Mouse (Mus musculus) hindbrain, embryonic 13.5 days (tissue): ENCODE measurements around the gene Babam2. TPM values are rescaled to one million over a fixed set of nuclear protein-coding genes. Genes with fewer than 3 reads are reported as not detected.
A peak's percentile ranks its signal among the peaks of the same experiment; 100 is the strongest.

Source experiments
- ATAC-seq: fragments of 200-750 bp; cut with Nextera tagmentation; 2 replicates; pipeline ENCODE4 v1.8.0; 2017; ENCODE audit warnings: moderate TSS enrichment; ENCODE audit not compliant: low FRiP score
- H3K27ac ChIP-seq: fragments of 300-500 bp; sonication (generic); 2 replicates; pipeline ENCODE4 v1.5.1; 2015; ENCODE audit warnings: inconsistent platforms, mild to moderate bottlenecking, moderate library complexity
- H3K27me3 ChIP-seq: fragments of 300-500 bp; sonication (generic); 2 replicates; pipeline ENCODE4 v1.6.1; 2015; ENCODE audit warnings: mild to moderate bottlenecking, inconsistent platforms
- H3K36me3 ChIP-seq: fragments of 300-500 bp; sonication (generic); 2 replicates; pipeline ENCODE4 v1.6.1; 2015; ENCODE audit warnings: mild to moderate bottlenecking, inconsistent platforms
- H3K4me1 ChIP-seq: fragments of 300-500 bp; sonication (generic); replicated peaks from 2 replicates; pipeline ENCODE4 v1.6.1; 2015; ENCODE audit warnings: inconsistent platforms
- H3K4me2 ChIP-seq: fragments of 300-500 bp; sonication (generic); 2 replicates; pipeline ENCODE4 v1.6.1; 2015; ENCODE audit warnings: inconsistent platforms, mild to moderate bottlenecking, moderate library complexity
- H3K4me3 ChIP-seq: fragments of 300-500 bp; sonication (generic); 2 replicates; pipeline ENCODE4 v1.5.1; 2015; ENCODE audit warnings: mild to moderate bottlenecking, inconsistent platforms
- H3K9ac ChIP-seq: fragments of 300-500 bp; sonication (generic); 2 replicates; pipeline ENCODE4 v1.6.1; 2015; ENCODE audit warnings: mild to moderate bottlenecking, inconsistent platforms
- H3K9me3 ChIP-seq: fragments of 300-500 bp; sonication (generic); 2 replicates; pipeline ENCODE4 v1.6.1; 2016; ENCODE audit warnings: inconsistent platforms
- WGBS: fragments of 180-500 bp; shearing (Covaris S2); methylation state at CpG from one replicate; pipeline ENCODE4 v1.1.7; 2015; 5-methylcytosine and 5-hydroxymethylcytosine counted together
- polyA plus RNA-seq: library from polyadenylated mRNA; unstranded; fragments of >200 nt; fragmentation: Nextera tagmentation; extraction: Ambion mirVana; gene quantifications from 2 replicates; pipeline ENCODE4 v1.2.1, GENCODE M21; 2015

Babam2 gene
- polyA plus RNA-seq, 1 experiment from 2014 or later = 58.4 TPM

GRCm38 (mm10) chr5:31908818-31909217 lies 211.3 kb downstream of the Babam2 start:
- WGBS = 90% methylated on average over 2 of the region's 2 CpGs
- Histone ChIP-seq H3K27ac (no peak overlapping the region), H3K9me3 (no peaks in the 10 kb centered on the region), H3K9ac (no peak overlapping the region), H3K36me3 (no peaks in the 10 kb centered on the region), H3K27me3 (no peaks in the 10 kb centered on the region), H3K4me1 (no peaks in the 10 kb centered on the region), H3K4me3 (no peak overlapping the region), H3K4me2 (no peak overlapping the region)
- no peak for ATAC-seq

GRCm38 (mm10) chr5:31916241-31916640 lies 218.8 kb downstream of the Babam2 start:
- H3K4me2 ChIP-seq = no peak overlapping the region
- WGBS = 87% methylated on average over 7 of the region's 7 CpGs

GRCm38 (mm10) chr5:31918566-31918965 lies 221.1 kb downstream of the Babam2 start:
- no peaks in the 10 kb centered on the region for H3K36me3 ChIP-seq
- H3K9ac ChIP-seq = no peak overlapping the region
- WGBS = 93% methylated on average over 4 of the region's 4 CpGs
- no peak overlapping the region for H3K4me2 ChIP-seq
- H3K27me3 ChIP-seq = no peaks in the 10 kb centered on the region
- H3K4me3 ChIP-seq = no peak overlapping the region
- no peak for ATAC-seq
- H3K4me1 ChIP-seq = no peaks in the 10 kb centered on the region
- no peaks in the 10 kb centered on the region for H3K9me3 ChIP-seq
- no peak overlapping the region for H3K27ac ChIP-seq

More at GRCm38 (mm10) chr5:31916241-31916640, 218.8 kb downstream of the Babam2 start:
- H3K4me3 ChIP-seq = no peak overlapping the region
- no peaks in the 10 kb centered on the region for H3K36me3 ChIP-seq
- no peaks in the 10 kb centered on the region for H3K9me3 ChIP-seq
- H3K27ac ChIP-seq = no peak overlapping the region
- H3K9ac ChIP-seq = no peak overlapping the region
- H3K27me3 ChIP-seq = no peaks in the 10 kb centered on the region
- ATAC-seq = no peak
- no peaks in the 10 kb centered on the region for H3K4me1 ChIP-seq

- H3K27ac ChIP-seq = no peak overlapping the region
- H3K36me3 ChIP-seq = no peaks in the 10 kb centered on the region
- ATAC-seq = no peak
- no peak overlapping the region for H3K9ac ChIP-seq
- no peaks in the 10 kb centered on the region for H3K9me3 ChIP-seq
- no peak overlapping the region for H3K4me2 ChIP-seq
- no peaks in the 10 kb centered on the region for H3K27me3 ChIP-seq
- no peaks in the 10 kb centered on the region for H3K4me1 ChIP-seq
- no peak overlapping the region for H3K4me3 ChIP-seq
Measured at GRCm38 (mm10) chr5:31920129-31920528, 222.6 kb downstream of the Babam2 start.

DNA sequence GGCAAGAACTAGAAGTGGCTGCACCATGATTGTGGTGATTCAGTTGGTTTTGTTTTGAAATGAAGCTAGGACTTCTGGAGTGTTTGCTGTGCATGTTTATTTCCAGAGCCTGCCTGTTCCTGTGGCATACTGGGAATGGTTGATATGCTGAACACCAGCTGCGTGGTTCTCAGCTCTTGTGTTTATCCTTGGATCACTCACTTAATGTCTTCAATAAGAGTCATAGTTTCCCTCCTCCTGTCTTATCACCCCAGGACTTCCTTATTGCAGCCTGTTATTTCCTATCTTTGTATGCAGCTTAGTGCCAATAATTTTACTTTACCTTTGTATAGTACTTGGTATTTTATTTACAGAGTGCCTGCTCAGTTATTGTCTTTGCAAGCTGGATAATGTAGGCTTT lies 223.4 kb downstream of the Babam2 start:
- Histone ChIP-seq H3K4me1 (no peaks in the 10 kb centered on the region), H3K27me3 (no peaks in the 10 kb centered on the region), H3K4me3 (no peak overlapping the region), H3K9ac (no peak overlapping the region), H3K27ac (no peak overlapping the region), H3K4me2 (no peak overlapping the region), H3K9me3 (no peaks in the 10 kb centered on the region), H3K36me3 (no peaks in the 10 kb centered on the region)
- ATAC-seq = no peak
- 96% methylated on average over 1 of the region's 1 CpGs for WGBS

DNA sequence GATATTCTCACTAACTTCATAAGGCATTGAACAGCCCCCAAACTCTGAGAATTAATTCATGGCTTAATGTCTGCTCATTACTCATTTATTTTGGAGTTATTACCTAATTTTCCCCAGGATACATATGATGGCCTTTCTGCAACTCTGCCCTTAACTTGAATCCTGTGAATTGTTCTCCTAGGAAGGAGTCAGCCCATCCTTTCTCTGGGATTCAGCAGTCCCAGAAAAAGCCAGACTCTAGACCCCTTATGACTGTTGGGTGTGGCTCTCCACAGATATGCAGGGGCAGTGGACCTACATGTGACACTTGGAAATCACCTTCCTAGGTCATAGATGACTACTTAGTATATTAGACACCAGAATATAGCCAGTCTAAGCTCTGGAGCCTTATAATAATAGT lies 226.6 kb downstream of the Babam2 start:
- Histone ChIP-seq H3K27me3 (no peaks in the 10 kb centered on the region), H3K4me3 (no peak overlapping the region), H3K9ac (no peak overlapping the region), H3K36me3 (no peaks in the 10 kb centered on the region), H3K4me2 (no peak overlapping the region), H3K4me1 (no peaks in the 10 kb centered on the region), H3K27ac (no peak overlapping the region), H3K9me3 (no peaks in the 10 kb centered on the region)
- ATAC-seq = no peak

DNA sequence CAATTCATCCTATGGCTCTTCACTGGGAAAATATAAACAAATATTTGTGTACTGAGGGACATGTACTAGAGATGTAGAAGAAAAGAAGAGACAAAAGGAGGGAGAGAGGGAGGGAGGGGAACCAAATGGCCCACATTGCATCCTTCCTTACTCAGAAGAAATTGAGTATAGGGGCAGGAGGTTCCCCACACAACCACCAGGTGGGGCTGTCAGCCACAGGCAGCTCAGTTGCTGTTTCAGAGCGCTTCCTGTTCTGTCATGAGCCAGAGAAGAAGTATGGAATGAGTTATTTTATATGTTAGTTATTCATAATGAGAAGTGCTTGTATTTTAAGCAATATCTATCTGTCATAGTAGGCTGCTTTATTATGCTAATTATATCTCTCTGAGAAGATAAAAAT lies 229.1 kb downstream of the Babam2 start:
- no peaks in the 10 kb centered on the region for H3K36me3 ChIP-seq
- no peak overlapping the region for H3K27ac ChIP-seq
- no peak overlapping the region for H3K9ac ChIP-seq
- no peak overlapping the region for H3K4me2 ChIP-seq
- no peak overlapping the region for H3K4me3 ChIP-seq
- 88% methylated on average over 1 of the region's 1 CpGs for WGBS
- H3K9me3 ChIP-seq = no peaks in the 10 kb centered on the region
- H3K4me1 ChIP-seq = no peaks in the 10 kb centered on the region
- no peaks in the 10 kb centered on the region for H3K27me3 ChIP-seq
- no peak for ATAC-seq

DNA sequence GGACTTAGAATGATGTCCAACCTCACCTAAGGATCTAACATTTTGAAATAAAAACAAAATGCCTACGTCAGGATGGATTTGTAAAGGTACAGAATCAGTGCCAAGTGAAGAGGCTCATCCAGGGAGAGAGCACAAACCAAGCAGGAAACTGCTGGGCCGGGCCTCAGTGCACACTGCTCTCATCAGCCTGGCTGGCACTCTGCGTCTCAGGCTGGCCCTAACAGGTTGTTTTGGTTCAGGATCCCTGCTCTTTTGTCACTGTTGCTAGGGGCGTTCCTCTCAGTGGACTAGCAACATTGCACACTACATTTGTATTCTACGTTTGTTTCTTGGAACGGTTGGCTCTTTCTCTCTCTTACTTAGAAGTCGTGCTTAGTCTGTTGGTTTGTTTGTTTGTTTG lies 231.5 kb downstream of the Babam2 start:
- 52% methylated on average over 7 of the region's 7 CpGs for WGBS
- ATAC-seq = 0 out of 2 replicates have a peak, but pooled peaks have one; percentile 36
- no peaks in the 10 kb centered on the region for H3K4me1 ChIP-seq
- no peak overlapping the region for H3K4me2 ChIP-seq
- H3K36me3 ChIP-seq = no peaks in the 10 kb centered on the region
- no peak overlapping the region for H3K4me3 ChIP-seq
- H3K27ac ChIP-seq = no peak overlapping the region
- H3K27me3 ChIP-seq = no peaks in the 10 kb centered on the region
- H3K9me3 ChIP-seq = no peaks in the 10 kb centered on the region
- H3K9ac ChIP-seq = no peak overlapping the region

DNA sequence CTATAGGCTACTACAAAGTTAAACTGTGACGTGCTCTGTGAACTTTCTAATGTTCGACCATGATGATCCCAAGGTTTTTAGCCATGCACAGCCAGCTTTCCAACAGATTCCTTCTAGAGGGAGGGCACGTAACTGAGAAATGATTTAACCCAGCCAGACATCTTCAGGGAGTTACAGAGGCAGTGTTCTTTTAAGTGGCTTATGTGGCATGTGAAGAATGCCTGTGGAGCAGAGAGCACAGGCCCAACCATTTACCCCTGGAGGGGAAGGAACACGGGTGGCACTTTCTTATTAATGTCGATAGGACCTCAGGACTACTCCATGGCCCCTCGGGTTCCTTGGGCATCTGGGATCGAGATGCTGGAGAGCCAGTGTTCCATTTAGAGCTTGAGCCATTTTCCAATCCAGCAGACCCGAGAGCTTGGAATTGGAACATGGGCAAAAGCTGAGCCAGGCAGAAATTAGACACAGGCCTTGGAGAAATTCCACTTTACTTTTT lies 233.7 kb downstream of the Babam2 start:
- H3K27ac ChIP-seq = no peak overlapping the region
- H3K4me3 ChIP-seq = no peak overlapping the region
- H3K27me3 ChIP-seq = no peaks in the 10 kb centered on the region
- 88% methylated on average over 8 of the region's 8 CpGs for WGBS
- no peaks in the 10 kb centered on the region for H3K4me1 ChIP-seq
- H3K9me3 ChIP-seq = no peaks in the 10 kb centered on the region
- no peak overlapping the region for H3K4me2 ChIP-seq
- no peak overlapping the region for H3K9ac ChIP-seq
- ATAC-seq = no peak
- H3K36me3 ChIP-seq = no peaks in the 10 kb centered on the region

DNA sequence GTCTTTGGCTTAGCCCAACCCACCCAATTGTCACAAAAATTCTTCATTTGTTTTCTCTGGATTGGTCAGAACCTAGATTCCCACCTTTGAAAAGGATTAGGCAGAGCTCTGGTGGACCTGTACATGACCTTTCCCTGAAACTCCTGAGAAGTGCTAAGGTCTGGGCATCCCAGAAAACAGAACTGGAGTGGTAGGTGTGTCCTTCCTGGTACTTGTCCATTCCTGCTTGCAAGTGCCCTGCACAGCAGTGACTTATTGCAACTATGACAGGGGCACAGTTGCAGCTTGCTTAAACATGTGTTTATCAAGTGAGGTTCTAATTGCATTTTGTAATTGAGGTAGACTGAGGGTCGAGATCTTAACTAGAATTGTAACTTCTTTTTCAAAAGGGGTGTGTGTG lies 234.2 kb downstream of the Babam2 start:
- no peaks in the 10 kb centered on the region for H3K36me3 ChIP-seq
- no peaks in the 10 kb centered on the region for H3K4me1 ChIP-seq
- no peak for ATAC-seq
- no peaks in the 10 kb centered on the region for H3K9me3 ChIP-seq
- WGBS = 88% methylated on average over 1 of the region's 1 CpGs
- no peak overlapping the region for H3K4me3 ChIP-seq
- H3K9ac ChIP-seq = no peak overlapping the region
- H3K27me3 ChIP-seq = no peaks in the 10 kb centered on the region
- H3K27ac ChIP-seq = no peak overlapping the region
- no peak overlapping the region for H3K4me2 ChIP-seq

- Histone ChIP-seq H3K9me3 (no peaks in the 10 kb centered on the region), H3K9ac (no peak overlapping the region), H3K36me3 (no peaks in the 10 kb centered on the region), H3K4me3 (no peak overlapping the region), H3K27ac (no peak overlapping the region), H3K4me2 (no peak overlapping the region), H3K27me3 (no peaks in the 10 kb centered on the region), H3K4me1 (no peaks in the 10 kb centered on the region)
- WGBS = 97% methylated on average over 6 of the region's 6 CpGs
- no peak for ATAC-seq
Measured at GRCm38 (mm10) chr5:31933296-31933695, 235.8 kb downstream of the Babam2 start.

- no peak overlapping the region for H3K4me2 ChIP-seq
- no peaks in the 10 kb centered on the region for H3K36me3 ChIP-seq
- H3K27ac ChIP-seq = no peak overlapping the region
- no peaks in the 10 kb centered on the region for H3K4me1 ChIP-seq
- H3K4me3 ChIP-seq = no peak overlapping the region
- ATAC-seq = no peak
- no peaks in the 10 kb centered on the region for H3K9me3 ChIP-seq
- H3K27me3 ChIP-seq = no peaks in the 10 kb centered on the region
- 88% methylated on average over 3 of the region's 3 CpGs for WGBS
- no peak overlapping the region for H3K9ac ChIP-seq
Measured at GRCm38 (mm10) chr5:31934397-31934796, 236.9 kb downstream of the Babam2 start.

GRCm38 (mm10) chr5:31935936-31936335 lies 238.5 kb downstream of the Babam2 start:
- H3K27ac ChIP-seq = no peak overlapping the region
- H3K4me1 ChIP-seq = no peaks in the 10 kb centered on the region
- 89% methylated on average over 3 of the region's 3 CpGs for WGBS
- H3K4me3 ChIP-seq = no peak overlapping the region
- H3K9me3 ChIP-seq = no peaks in the 10 kb centered on the region
- H3K4me2 ChIP-seq = no peak overlapping the region
- H3K36me3 ChIP-seq = no peaks in the 10 kb centered on the region
- H3K27me3 ChIP-seq = no peaks in the 10 kb centered on the region
- ATAC-seq = no peak
- H3K9ac ChIP-seq = no peak overlapping the region

GRCm38 (mm10) chr5:31936523-31936922 lies 239.0 kb downstream of the Babam2 start:
- no peak overlapping the region for H3K9ac ChIP-seq
- no peak overlapping the region for H3K27ac ChIP-seq
- H3K9me3 ChIP-seq = no peaks in the 10 kb centered on the region
- no peaks in the 10 kb centered on the region for H3K27me3 ChIP-seq
- no peak overlapping the region for H3K4me2 ChIP-seq
- no peak for ATAC-seq
- no peaks in the 10 kb centered on the region for H3K36me3 ChIP-seq
- no peaks in the 10 kb centered on the region for H3K4me1 ChIP-seq
- H3K4me3 ChIP-seq = no peak overlapping the region
- 69% methylated on average over 3 of the region's 3 CpGs for WGBS
